Mouse (Mus musculus) ES-Bruce4 (cell line): ENCODE results near the gene Acot12.

Experiments used
- CTCF ChIP-seq: IDR thresholded peaks from one replicate; pipeline ENCODE4 v1.8.1; 2011; ENCODE audit warnings: low read depth, low read length
- EP300 ChIP-seq: IDR thresholded peaks from 2 replicates; pipeline ENCODE4 v1.6.1; 2011; ENCODE audit warnings: low read depth, low read length; ENCODE audit not compliant: insufficient read depth
- POLR2A ChIP-seq: IDR thresholded peaks from one replicate; pipeline ENCODE4 v1.8.1; 2011; ENCODE audit warnings: low read length; ENCODE audit not compliant: insufficient read depth

DNA sequence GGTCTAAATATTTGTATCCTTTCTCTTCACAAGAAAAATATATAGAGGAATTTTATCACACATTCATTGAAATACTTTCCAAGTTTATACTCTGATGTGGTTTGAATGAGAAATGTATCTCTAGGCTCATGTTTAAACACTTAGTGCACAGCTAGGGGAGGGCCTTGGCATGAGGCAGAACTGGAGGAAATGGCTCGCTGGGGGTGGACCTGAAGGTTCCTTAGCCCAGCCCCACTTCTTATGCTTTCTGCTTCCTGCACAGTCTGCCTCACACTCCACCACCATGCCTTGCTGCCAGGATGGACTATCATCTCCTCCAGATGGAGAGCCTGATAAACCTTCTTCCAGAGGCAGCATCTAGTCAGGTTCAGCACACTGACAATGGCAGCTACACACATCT, 50.7 kb downstream of the Acot12 start:
- TF ChIP-seq CTCF (no peak), EP300 (no peak), POLR2A (no peak)
